Mouse (Mus musculus): ENCODE data around the gene Dnpep.

DNA sequence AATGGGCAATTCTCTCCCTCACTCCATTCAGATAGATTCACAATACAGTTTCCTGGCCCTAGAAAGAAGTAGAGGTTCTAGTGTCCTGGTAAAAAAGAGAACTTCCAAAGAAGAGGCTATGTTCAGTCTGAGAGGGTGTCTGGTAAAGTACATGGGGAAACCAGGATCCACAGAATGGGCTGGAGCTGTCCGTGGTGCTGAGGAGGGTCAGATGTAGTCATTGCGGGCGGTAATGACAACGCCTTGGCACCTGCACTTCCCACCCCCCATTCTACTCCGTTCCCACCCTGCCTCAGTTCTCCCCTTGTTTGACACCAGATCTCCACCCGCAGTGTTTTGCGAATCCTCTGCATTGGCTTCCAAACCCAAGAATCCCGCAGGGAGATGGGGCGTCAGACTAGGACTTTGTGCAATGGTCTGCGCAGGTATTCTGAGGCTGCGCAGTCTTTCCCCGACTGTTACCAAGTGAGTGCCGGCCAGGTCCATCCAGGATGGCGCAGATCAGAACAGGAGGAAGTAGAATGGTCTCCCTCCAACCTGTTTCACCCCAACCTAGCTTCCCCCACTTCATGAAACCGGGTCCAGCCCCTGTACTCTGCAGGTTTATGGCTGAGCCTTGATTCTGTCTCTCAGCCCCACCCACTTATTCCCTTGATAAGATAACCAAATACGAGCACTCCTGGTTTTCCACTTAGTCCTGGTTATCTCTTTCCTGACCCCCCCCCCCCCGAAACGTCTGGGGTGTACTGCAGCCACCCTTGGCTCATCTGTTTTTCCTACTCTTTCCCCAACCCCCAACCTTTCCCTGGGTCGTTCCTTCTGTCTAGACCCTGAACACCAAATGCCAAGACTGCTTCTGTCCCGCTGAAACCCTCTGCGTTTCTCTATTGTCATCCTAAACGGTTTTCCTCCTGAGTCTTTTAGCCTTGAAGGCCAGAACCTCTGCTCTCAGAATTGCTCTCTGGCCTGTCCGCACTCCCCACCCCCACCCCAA is 40.3 kb downstream of the Dnpep start:
- TF ChIP-seq CTCF (conservative IDR thresholded peaks at IDR 0.05; ENCODE audit: low read length) (no peak), NANOG (IDR thresholded peaks at IDR 0.05; ENCODE audit: borderline replicate concordance, low read length) (no peak)
